Mouse (Mus musculus) layer of hippocampus, adult 18-20 months (tissue): ENCODE data around the gene Micu1. TPM values are rescaled to one million over a fixed set of nuclear protein-coding genes. Genes with fewer than 3 reads are reported as not detected.

Experiments used
- DNase-seq, 2 experiments: peaks; one replicate each; pipeline ENCODE4 v3.0.0; 2022; ENCODE audit warnings: low spot score in 2 of 2
- total RNA-seq, 2 experiments: library from RNA; stranded (reverse); gene quantifications; 2 replicates each; pipeline ENCODE4 v1.2.3; 2021

The Micu1 gene
- total RNA-seq, 2 experiments from 2014 or later = 97.8 to 101 TPM

DNA sequence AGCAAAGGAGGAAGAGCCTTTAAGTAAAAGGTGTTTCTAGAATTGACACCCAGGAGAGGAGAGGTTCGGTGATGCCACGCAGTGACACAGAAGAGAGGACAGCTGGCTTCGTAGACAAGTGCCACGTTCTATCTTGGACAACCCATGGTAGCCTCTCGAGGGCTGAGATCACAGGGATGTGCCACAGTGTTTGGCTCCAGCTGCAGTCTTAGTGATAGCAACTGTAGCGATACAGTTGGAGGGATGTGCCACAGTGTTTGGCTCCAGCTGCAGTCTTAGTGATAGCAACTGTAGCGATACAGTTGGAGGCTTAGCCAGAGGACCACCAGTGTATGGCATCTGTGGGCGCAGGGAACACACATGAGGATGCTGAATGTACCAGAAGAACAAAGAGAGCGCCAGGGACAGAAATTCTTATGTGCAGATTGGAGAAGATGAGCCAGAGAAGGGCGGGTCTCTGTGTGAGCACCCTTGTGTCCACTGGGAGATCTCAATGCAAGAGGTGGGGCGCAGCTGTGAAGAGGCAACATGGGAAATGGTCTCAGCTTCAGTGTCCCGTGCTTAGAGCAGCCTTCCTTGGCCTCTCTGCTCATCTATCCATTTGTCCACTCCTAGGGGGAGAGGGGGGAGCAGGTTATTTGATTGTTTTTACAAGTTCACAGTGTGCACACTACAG lies 98.7 kb downstream of the Micu1 start:
- DNase-seq = no peak

GRCm38 (mm10) chr10:59808677-59809076 lies 106.4 kb downstream of the Micu1 start:
- no peak for DNase-seq

- peak in 1 of 2 experiments; percentile 37 for DNase-seq
These were observed 107.8 kb downstream of the Micu1 start for GRCm38 (mm10) chr10:59809991-59810574.

GRCm38 (mm10) chr10:59812939-59813338 lies 110.7 kb downstream of the Micu1 start:
- no peak for DNase-seq

DNA sequence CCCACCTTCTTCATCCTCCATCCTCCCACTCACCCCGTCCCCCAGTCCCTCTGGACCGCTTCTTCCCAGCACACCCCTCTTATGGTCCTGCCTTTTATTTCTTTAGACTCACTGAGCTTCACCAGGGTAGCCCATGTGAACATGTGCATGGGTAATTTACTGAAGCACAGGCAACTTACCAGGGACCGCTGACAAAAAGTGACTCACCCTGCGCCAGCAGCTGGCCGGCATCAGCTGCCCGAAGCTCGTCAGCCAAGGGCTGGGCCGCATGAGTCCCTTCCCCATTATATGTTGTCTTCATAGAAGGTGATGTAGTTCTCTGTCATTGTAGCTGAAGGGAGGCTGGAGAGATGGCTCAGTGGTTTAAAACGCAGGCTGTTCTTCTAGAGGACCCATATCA lies 111.5 kb downstream of the Micu1 start:
- DNase-seq = no peak

DNA sequence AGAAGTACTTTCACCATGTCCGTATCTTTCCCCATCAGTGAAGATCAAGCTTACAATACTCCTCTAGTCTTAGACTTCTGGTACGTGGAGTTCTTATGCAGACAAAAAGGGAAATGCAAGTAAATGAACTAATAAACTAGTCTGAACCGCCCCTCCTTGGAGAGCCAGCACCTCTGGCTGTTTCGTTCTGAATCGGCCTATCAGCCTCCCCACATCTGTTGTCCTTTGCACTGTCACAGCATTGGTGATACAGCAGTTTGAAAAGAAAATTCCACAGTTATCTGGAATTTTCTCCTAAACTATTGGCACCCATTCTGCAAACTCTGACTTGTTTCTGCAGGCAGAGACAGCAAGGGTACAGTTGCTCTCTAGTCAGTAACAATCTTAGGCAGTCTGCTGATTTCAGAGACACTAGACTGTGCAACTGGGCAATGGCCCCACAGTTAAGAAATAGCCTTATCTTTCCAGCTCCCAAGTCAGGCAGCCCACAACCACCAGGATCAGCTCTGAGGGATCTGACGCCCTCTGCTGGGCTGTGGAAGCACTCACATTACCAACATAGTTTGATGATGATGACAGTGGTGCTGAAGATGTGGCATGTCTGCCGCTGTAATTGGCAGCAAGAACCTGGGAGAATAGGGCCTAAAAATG lies 112.4 kb downstream of the Micu1 start:
- peak in 1 of 2 experiments; percentile 47 for DNase-seq

- DNase-seq = peak; percentile 29 to 67
These were observed 114.3 kb downstream of the Micu1 start for GRCm38 (mm10) chr10:59816569-59816968.

GRCm38 (mm10) chr10:59817528-59817927 lies 115.3 kb downstream of the Micu1 start:
- DNase-seq = no peak

- DNase-seq = no peak
These were observed 115.7 kb downstream of the Micu1 start for GRCm38 (mm10) chr10:59817991-59818390.

DNA sequence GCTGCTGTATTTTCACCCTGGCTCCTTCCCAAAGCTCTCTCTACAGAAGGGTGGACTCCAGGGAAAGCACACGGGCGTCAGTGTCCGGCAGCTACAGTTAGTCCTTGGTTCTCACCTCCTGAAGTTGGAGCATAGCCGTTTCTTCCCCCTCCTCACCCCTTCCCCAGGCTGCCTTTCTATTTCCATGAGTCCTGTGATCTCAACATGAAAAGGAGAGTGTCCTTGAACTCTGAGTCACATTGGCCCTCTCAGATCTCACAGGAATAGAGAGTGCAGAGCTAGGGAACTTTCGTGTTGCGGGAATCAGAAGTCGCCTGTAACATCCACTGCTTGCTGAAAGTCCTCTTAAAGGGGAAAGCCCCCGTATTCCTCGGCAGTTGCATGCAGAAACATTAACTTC lies 116.9 kb downstream of the Micu1 start:
- no peak for DNase-seq

DNA sequence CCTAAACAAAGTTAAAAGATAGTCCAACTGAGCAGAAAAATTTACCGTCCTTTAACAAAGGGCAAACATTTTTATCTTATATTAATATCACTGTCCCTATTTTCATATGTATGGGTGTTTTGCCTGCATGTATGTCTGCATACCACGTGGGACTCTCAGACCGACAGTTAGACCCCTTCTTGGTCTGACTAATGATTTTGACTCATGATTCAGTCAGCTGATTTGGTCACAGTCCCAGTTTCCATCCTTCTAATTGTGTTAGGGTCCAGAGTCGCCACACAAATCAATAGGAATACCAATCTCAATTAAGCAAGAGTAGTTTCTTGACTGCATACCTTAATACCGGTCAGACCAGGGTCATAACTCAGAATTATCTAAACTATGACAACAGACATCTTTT lies 118.6 kb downstream of the Micu1 start:
- DNase-seq = no peak

DNA sequence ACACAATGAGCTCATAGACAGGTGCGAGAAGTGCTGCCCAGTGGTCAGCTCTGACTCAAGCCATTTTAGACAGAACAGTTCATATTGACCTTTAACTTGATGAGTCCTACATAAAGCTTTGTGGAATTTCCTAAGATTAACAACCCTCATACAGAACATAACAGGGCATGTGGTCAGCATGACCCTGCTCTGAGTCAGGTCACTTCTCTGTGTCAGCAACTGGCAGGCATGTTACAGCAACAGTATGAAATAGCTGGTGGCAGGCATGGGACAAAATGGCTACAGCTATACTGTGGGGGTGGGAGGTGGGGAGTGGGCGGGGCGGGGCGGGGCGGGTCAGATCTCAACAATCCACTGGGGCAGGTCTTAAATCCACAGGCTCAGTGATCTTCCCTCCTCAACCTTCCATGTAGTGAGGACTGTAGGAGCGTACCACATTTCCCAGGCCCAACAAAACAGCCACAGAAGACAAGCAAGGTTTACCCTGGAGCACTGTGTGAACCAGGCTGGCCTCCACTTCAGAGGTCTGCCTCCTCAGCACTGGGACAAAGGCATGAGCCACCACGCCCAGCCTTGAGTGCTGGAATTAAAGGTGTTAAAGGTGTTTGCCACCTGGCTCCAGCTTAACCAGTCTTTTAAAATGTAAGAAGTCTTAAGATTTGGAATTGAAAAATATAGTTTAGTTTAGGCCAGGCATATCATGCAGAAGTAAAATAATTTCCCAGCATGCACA lies 119.2 kb downstream of the Micu1 start:
- DNase-seq = no peak

- no peak for DNase-seq
These were observed 120.6 kb downstream of the Micu1 start for GRCm38 (mm10) chr10:59822857-59823256.

DNA sequence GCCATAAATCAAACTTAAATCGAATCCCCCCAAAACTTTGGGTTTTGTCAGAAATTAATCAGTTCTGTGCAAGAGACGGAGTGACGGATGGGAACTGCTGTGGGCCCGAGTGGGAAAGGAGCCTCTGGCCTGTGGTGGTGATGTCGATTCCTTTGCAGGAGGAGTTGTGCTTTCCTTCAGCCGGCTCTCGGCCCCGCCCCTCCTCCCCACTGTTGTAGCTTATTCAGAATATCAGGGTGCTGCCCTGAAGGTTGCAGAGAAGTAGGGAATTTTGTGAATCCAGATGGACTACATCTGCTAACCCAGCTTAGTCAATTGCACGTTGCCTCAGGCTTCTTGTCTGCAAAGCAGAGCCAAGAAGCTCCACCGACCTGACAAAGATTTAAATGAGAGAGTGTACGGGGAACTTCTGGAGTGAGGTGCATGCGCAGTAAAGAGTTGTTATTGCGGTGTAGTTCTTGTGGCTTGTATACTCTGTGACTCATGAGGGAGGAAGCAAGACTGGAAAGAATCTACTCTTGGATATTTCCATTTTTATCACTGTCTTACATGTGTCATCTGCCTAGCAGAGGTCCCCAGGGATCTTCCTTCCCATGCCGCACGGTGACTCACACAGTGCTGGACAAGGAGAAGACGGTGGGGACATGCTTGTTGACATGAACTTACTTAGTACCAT lies 123.0 kb downstream of the Micu1 start:
- DNase-seq = no peak

GRCm38 (mm10) chr10:59829886-59830285 lies 127.6 kb downstream of the Micu1 start:
- no peak for DNase-seq

- DNase-seq = no peak
These were observed 129.7 kb downstream of the Micu1 start for GRCm38 (mm10) chr10:59831950-59832349.

DNA sequence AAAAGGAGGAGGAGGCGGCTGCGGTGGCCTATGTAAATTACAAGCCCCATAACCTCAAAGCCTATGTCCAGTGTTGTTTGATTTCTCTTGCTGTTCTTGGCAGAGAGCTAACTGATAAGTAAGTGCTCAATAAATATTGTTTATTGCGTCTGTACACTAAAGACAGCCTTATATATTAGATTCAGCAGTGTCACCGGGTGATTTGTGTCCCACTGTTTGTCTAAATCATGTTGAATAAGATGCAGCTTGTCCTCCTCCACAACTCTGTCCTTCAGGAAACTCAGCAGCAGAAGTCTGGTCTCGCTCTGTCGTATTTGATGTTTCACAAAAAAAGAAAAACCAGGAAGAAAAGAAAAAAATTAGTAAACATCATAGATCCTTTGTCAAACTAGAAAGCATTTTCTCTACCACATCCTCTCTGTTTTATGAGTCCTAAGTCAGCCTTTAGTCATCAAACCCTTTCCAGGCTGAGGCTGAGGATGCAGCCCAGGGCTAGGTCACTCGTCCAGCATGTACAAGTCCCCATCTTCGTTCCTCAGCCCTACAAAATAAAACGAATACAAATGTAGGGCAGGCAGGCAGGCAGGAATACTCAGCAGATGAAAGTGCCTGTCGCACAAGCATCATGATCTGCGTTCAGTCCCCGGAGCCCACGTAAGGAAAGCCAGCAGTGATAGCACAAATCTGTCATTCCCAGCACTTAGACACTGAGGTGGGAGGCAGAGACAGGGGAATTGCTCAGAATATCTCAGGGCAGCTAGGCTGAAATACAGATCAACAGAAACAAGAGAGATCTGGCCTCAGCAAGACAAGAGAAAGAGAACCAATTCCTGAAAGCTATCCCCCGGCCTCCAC lies 133.3 kb downstream of the Micu1 start:
- peak in 1 of 2 experiments; percentile 31 for DNase-seq

DNA sequence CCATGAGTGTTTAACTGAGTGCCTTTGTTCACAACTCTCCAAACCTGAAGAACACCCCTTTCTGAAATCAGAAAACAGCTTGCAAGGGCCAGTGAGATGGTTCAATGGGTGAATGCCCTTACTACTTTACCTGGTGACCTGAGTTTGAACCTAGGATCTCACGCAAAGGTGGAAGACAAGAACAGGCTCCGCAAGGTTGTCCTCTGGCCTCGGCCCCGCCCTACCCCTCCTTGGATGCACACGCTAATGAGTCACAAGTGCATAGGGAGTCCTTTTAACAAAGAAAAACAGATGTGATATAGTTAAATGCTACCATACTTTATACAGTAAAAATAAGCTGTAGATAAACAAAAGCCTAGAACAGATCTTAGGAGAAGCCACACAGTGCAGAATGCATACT lies 135.2 kb downstream of the Micu1 start:
- DNase-seq = no peak

GRCm38 (mm10) chr10:59841434-59841833 lies 139.2 kb downstream of the Micu1 start:
- DNase-seq = no peak

DNA sequence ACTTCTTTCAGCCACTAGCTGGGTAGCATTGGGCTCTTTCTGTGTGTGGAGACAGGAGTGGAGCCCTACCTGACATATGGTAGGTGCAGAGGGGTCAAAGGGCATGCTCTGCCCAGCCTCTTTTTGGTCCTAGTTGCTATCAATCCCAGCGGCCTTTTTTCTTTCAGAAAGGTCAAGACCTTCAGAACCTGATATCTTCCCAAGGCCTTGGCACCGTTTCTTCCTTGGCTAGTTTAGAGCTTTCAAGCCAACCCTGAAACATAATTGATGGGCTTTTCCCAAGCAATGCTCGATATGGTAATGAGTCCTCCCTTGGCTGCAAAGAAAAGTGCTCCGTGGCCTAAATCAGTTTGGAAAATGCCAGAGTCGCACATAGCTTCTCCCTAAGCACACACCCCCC lies 140.8 kb downstream of the Micu1 start:
- no peak for DNase-seq
